Mouse (Mus musculus): ENCODE measurements around the gene Cyth1. TPM values are rescaled to one million over a fixed set of nuclear protein-coding genes. Genes with fewer than 3 reads are reported as not detected.

The Cyth1 gene
- 22.2 and 24.0 TPM in 2 replicates for polyA plus RNA-seq (2015; fragmentation: Nextera tagmentation; extraction: Ambion mirVana)

GRCm38 (mm10) chr11:118248150-118249011, at the start of gene Cyth1:
Gene Cyth1 (minus strand): TSS chr11:118248592.
- peak; percentile 96 for ATAC-seq (replicated peaks; ENCODE audit: extremely low read depth, insufficient read depth, low FRiP score)
- Histone ChIP-seq H3K27ac (ENCODE audit: low read length) (peak within 1 kb of the TSS; percentile 98), H3K36me3 (ENCODE audit: control insufficient read depth, insufficient read depth) (no peaks in the 10 kb centered on the region), H3K4me1 (ENCODE audit: control insufficient read depth, insufficient read depth, low read length) (peaks cover 27% of the 10 kb centered on the region), H3K4me2 (ENCODE audit: low read depth, low read length) (peak within 1 kb of the TSS; percentile 87), H3K27me3 (ENCODE audit: control insufficient read depth, insufficient read depth, low read length) (no peaks in the 10 kb centered on the region), H3K4me3 (ENCODE audit: low read length) (peak within 1 kb of the TSS; percentile 92), H3K9ac (ENCODE audit: low read length) (peak within 1 kb of the TSS; percentile 97), H3K9me3 (replicated peaks; ENCODE audit: control insufficient read depth, low read length) (no peaks in the 10 kb centered on the region)
- WGBS, result under 1% methylated on average over 83 of the region's 86 CpGs

GRCm38 (mm10) chr11:118297967-118298366, 49.6 kb upstream of the Cyth1 start:
- Histone ChIP-seq H3K36me3 (ENCODE audit: control insufficient read depth, insufficient read depth) (peaks cover 3% of the 10 kb centered on the region; the same call in 1 of the 2 replicates), H3K27ac (ENCODE audit: low read length) (no peak overlapping the region), H3K4me3 (ENCODE audit: low read length) (no peak overlapping the region), H3K9me3 (replicated peaks; ENCODE audit: control insufficient read depth, low read length) (no peaks in the 10 kb centered on the region), H3K27me3 (ENCODE audit: control insufficient read depth, insufficient read depth, low read length) (no peaks in the 10 kb centered on the region), H3K9ac (ENCODE audit: low read length) (no peak overlapping the region), H3K4me2 (ENCODE audit: low read depth, low read length) (no peak overlapping the region), H3K4me1 (ENCODE audit: control insufficient read depth, insufficient read depth, low read length) (no peaks in the 10 kb centered on the region)
- no peak for ATAC-seq (replicated peaks; ENCODE audit: extremely low read depth, insufficient read depth, low FRiP score)
- WGBS, result 75% methylated on average over 3 of the region's 3 CpGs

- no peaks in the 10 kb centered on the region for H3K27me3 ChIP-seq (ENCODE audit: control insufficient read depth, insufficient read depth, low read length)
- no peak for ATAC-seq (replicated peaks; ENCODE audit: extremely low read depth, insufficient read depth, low FRiP score)
- 80% methylated on average over 2 of the region's 2 CpGs for WGBS
- no peak overlapping the region for H3K4me3 ChIP-seq (ENCODE audit: low read length)
- H3K9me3 ChIP-seq (replicated peaks; ENCODE audit: control insufficient read depth, low read length), result no peaks in the 10 kb centered on the region
- no peak overlapping the region for H3K4me2 ChIP-seq (ENCODE audit: low read depth, low read length)
- peaks cover 3% of the 10 kb centered on the region; the same call in 1 of the 2 replicates for H3K4me1 ChIP-seq (ENCODE audit: control insufficient read depth, insufficient read depth, low read length)
- no peak overlapping the region for H3K9ac ChIP-seq (ENCODE audit: low read length)
- H3K36me3 ChIP-seq (ENCODE audit: control insufficient read depth, insufficient read depth), result no peaks in the 10 kb centered on the region
- no peak overlapping the region for H3K27ac ChIP-seq (ENCODE audit: low read length)
These were observed 46.6 kb upstream of the Cyth1 start for GRCm38 (mm10) chr11:118295026-118295425.

- no peak overlapping the region for H3K4me3 ChIP-seq (ENCODE audit: low read length)
- no peak overlapping the region for H3K27ac ChIP-seq (ENCODE audit: low read length)
- ATAC-seq (replicated peaks; ENCODE audit: extremely low read depth, insufficient read depth, low FRiP score), result no peak
- H3K9ac ChIP-seq (ENCODE audit: low read length), result no peak overlapping the region
- H3K9me3 ChIP-seq (replicated peaks; ENCODE audit: control insufficient read depth, low read length), result no peaks in the 10 kb centered on the region
- WGBS, result 65% methylated on average over 6 of the region's 6 CpGs
- H3K27me3 ChIP-seq (ENCODE audit: control insufficient read depth, insufficient read depth, low read length), result no peaks in the 10 kb centered on the region
- no peak overlapping the region for H3K4me2 ChIP-seq (ENCODE audit: low read depth, low read length)
- no peaks in the 10 kb centered on the region for H3K36me3 ChIP-seq (ENCODE audit: control insufficient read depth, insufficient read depth)
- H3K4me1 ChIP-seq (ENCODE audit: control insufficient read depth, insufficient read depth, low read length), result peaks cover 12% of the 10 kb centered on the region
These were observed 44.3 kb upstream of the Cyth1 start for GRCm38 (mm10) chr11:118292671-118293070.

- Histone ChIP-seq H3K9ac (ENCODE audit: low read length) (peak within 1 kb of the TSS; percentile 87), H3K9me3 (replicated peaks; ENCODE audit: control insufficient read depth, low read length) (no peaks in the 10 kb centered on the region), H3K27ac (ENCODE audit: low read length) (peak within 1 kb of the TSS; percentile 84), H3K36me3 (ENCODE audit: control insufficient read depth, insufficient read depth) (peaks cover 6% of the 10 kb centered on the region), H3K4me3 (ENCODE audit: low read length) (peak within 1 kb of the TSS; percentile 70), H3K4me1 (ENCODE audit: control insufficient read depth, insufficient read depth, low read length) (peaks cover 12% of the 10 kb centered on the region), H3K27me3 (ENCODE audit: control insufficient read depth, insufficient read depth, low read length) (no peaks in the 10 kb centered on the region), H3K4me2 (ENCODE audit: low read depth, low read length) (peak within 1 kb of the TSS; percentile 83)
- WGBS, result 1% methylated on average over 68 of the region's 68 CpGs
- ATAC-seq (replicated peaks; ENCODE audit: extremely low read depth, insufficient read depth, low FRiP score), result peak; percentile 99
These were observed 41.9 kb upstream of the Cyth1 start, which contains the start of gene Usp36 for GRCm38 (mm10) chr11:118289999-118290889. Gene Usp36 (minus strand): TSS chr11:118290244.

- peak overlapping the region; percentile 83 for H3K4me2 ChIP-seq (ENCODE audit: low read depth, low read length)
- WGBS, result 0% methylated on average over 22 of the region's 22 CpGs
- peak; percentile 12 for ATAC-seq (replicated peaks; ENCODE audit: extremely low read depth, insufficient read depth, low FRiP score)
- H3K36me3 ChIP-seq (ENCODE audit: control insufficient read depth, insufficient read depth), result peaks cover 13% of the 10 kb centered on the region
- no peaks in the 10 kb centered on the region for H3K9me3 ChIP-seq (replicated peaks; ENCODE audit: control insufficient read depth, low read length)
- H3K4me1 ChIP-seq (ENCODE audit: control insufficient read depth, insufficient read depth, low read length), result peaks cover 12% of the 10 kb centered on the region
- H3K9ac ChIP-seq (ENCODE audit: low read length), result peak overlapping the region; percentile 87
- peak overlapping the region; percentile 79 for H3K27ac ChIP-seq (ENCODE audit: low read length)
- peak overlapping the region; percentile 70 for H3K4me3 ChIP-seq (ENCODE audit: low read length)
- H3K27me3 ChIP-seq (ENCODE audit: control insufficient read depth, insufficient read depth, low read length), result no peaks in the 10 kb centered on the region
These were observed 41.2 kb upstream of the Cyth1 start for GRCm38 (mm10) chr11:118289562-118289961.

GRCm38 (mm10) chr11:118289037-118289511, 40.7 kb upstream of the Cyth1 start:
- Histone ChIP-seq H3K9ac (ENCODE audit: low read length) (peak overlapping the region; percentile 87), H3K27ac (ENCODE audit: low read length) (no peak overlapping the region), H3K27me3 (ENCODE audit: control insufficient read depth, insufficient read depth, low read length) (no peaks in the 10 kb centered on the region), H3K4me1 (ENCODE audit: control insufficient read depth, insufficient read depth, low read length) (peaks cover 12% of the 10 kb centered on the region), H3K9me3 (replicated peaks; ENCODE audit: control insufficient read depth, low read length) (no peaks in the 10 kb centered on the region), H3K36me3 (ENCODE audit: control insufficient read depth, insufficient read depth) (peaks cover 18% of the 10 kb centered on the region), H3K4me3 (ENCODE audit: low read length) (peak overlapping the region; percentile 70), H3K4me2 (ENCODE audit: low read depth, low read length) (peak overlapping the region; percentile 83)
- ATAC-seq (replicated peaks; ENCODE audit: extremely low read depth, insufficient read depth, low FRiP score), result no peak
- WGBS, result 1% methylated on average over 16 of the region's 16 CpGs

GRCm38 (mm10) chr11:118287573-118287972, 39.2 kb upstream of the Cyth1 start:
- ATAC-seq (replicated peaks; ENCODE audit: extremely low read depth, insufficient read depth, low FRiP score), result no peak
- no peak overlapping the region for H3K4me2 ChIP-seq (ENCODE audit: low read depth, low read length)
- 92% methylated on average over 9 of the region's 9 CpGs for WGBS
- no peak overlapping the region for H3K9ac ChIP-seq (ENCODE audit: low read length)
- H3K4me3 ChIP-seq (ENCODE audit: low read length), result no peak overlapping the region
- H3K27ac ChIP-seq (ENCODE audit: low read length), result no peak overlapping the region
- no peaks in the 10 kb centered on the region for H3K9me3 ChIP-seq (replicated peaks; ENCODE audit: control insufficient read depth, low read length)
- H3K27me3 ChIP-seq (ENCODE audit: control insufficient read depth, insufficient read depth, low read length), result no peaks in the 10 kb centered on the region
- H3K4me1 ChIP-seq (ENCODE audit: control insufficient read depth, insufficient read depth, low read length), result peaks cover 12% of the 10 kb centered on the region
- H3K36me3 ChIP-seq (ENCODE audit: control insufficient read depth, insufficient read depth), result peaks cover 31% of the 10 kb centered on the region

Measured in heart, embryonic 16.5 days (tissue).